Mouse (Mus musculus) G1E (cell line): Measurements from ENCODE around the gene Hipk1. TPM values are rescaled to one million over a fixed set of nuclear protein-coding genes. Genes with fewer than 3 reads are reported as not detected.

Experiments used
- ATAC-seq: 2 replicates; pipeline ENCODE4 v1.8.0; 2016; ENCODE audit warnings: mild to moderate bottlenecking; ENCODE audit not compliant: insufficient number of reproducible peaks, poor library complexity, low FRiP score, severe bottlenecking; ENCODE audit errors: extremely low read depth
- DNase-seq: peaks from one replicate; pipeline ENCODE4 v3.0.0; 2012; ENCODE audit warnings: low spot score
- H3K27me3 ChIP-seq: 2 replicates; pipeline ENCODE4 v1.6.1; 2012; ENCODE audit warnings: mild to moderate bottlenecking, low read length, inconsistent platforms; ENCODE audit not compliant: insufficient read depth
- H3K36me3 ChIP-seq: replicated peaks from 2 replicates; pipeline ENCODE3; 2012; ENCODE audit warnings: mild to moderate bottlenecking, inconsistent platforms
- H3K4me1 ChIP-seq: 2 replicates; pipeline ENCODE4 v1.6.1; 2012; ENCODE audit warnings: low read depth, low read length, inconsistent platforms, mixed read lengths; ENCODE audit not compliant: insufficient read depth
- H3K4me3 ChIP-seq: 2 replicates; pipeline ENCODE4 v1.5.1; 2012; ENCODE audit warnings: low read depth, mild to moderate bottlenecking, inconsistent platforms, low read length, moderate library complexity, mixed read lengths
- H3K9me3 ChIP-seq: replicated peaks from 2 replicates; pipeline ENCODE4 v1.6.1; 2012; ENCODE audit warnings: inconsistent platforms
- CTCF ChIP-seq: IDR thresholded peaks from 2 replicates; pipeline ENCODE4 v1.5.1; 2012; ENCODE audit warnings: low read depth, low read length, inconsistent platforms, mixed read lengths
- GATA1 ChIP-seq: IDR thresholded peaks from 2 replicates; pipeline ENCODE4 v1.6.1; 2012; ENCODE audit warnings: borderline replicate concordance, low read length, inconsistent platforms, mixed read lengths
- GATA2 ChIP-seq: IDR thresholded peaks from 2 replicates; pipeline ENCODE4 v1.6.1; 2012; ENCODE audit warnings: low read depth, low read length, inconsistent platforms, borderline replicate concordance
- POLR2AphosphoS5 ChIP-seq: IDR thresholded peaks from 2 replicates; pipeline ENCODE4 v1.6.1; 2012; ENCODE audit warnings: low read depth, low read length, inconsistent platforms; ENCODE audit not compliant: insufficient replicate concordance
- TAL1 ChIP-seq: conservative IDR thresholded peaks from 2 replicates; pipeline ENCODE4 v1.6.1; 2012; ENCODE audit warnings: low read depth, low read length, inconsistent platforms, mixed read lengths
- polyA plus RNA-seq: library from polyadenylated mRNA; stranded (reverse); fragments of >175 nt; gene quantifications from 2 replicates; pipeline ENCODE4 v1.2.3, GENCODE M21; 2012
- total RNA-seq, 2 experiments: library from RNA; stranded (forward) in 1 of 2; stranded (reverse) in 1 of 2; fragments of 200-1000 nt in 1 of 2; fragments of >200 nt in 1 of 2; fragmentation: Nextera tagmentation in 1 of 2; gene quantifications; 2 replicates each; pipeline ENCODE4 v1.2.3; 2014 to 2017

The Hipk1 gene
- total and polyA plus RNA-seq, 3 experiments: 42.6 to 188 (median 57.5) TPM

DNA sequence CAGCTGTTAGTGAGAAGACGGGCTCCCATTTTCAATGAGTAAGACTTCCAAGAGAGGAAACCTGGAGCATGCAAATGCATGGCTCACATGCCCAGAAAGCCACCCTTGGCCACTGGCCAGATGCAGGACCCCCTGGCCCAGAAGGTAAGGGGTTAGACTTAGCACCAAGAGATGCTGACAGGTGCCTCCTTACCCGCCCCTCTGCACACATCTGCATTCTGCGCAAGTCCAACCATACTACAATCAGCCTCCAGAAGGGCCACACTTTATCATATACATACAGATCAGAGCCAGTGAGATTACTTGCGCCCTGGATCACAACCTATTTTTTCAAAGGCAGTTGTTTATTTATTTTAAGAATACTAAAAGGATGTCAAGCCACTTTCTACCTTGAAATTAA, 72.6 kb downstream of the Hipk1 start:
- no peak overlapping the region for H3K4me3 ChIP-seq
- no peak for DNase-seq
- TF ChIP-seq POLR2AphosphoS5 (no peak), GATA1 (no peak), CTCF (no peak), GATA2 (no peak), TAL1 (no peak)
- no peaks in the 10 kb centered on the region for H3K4me1 ChIP-seq
- H3K36me3 ChIP-seq: no peaks in the 10 kb centered on the region
- ATAC-seq: no peak
- H3K9me3 ChIP-seq: no peaks in the 10 kb centered on the region
- H3K27me3 ChIP-seq: peaks cover 15% of the 10 kb centered on the region

DNA sequence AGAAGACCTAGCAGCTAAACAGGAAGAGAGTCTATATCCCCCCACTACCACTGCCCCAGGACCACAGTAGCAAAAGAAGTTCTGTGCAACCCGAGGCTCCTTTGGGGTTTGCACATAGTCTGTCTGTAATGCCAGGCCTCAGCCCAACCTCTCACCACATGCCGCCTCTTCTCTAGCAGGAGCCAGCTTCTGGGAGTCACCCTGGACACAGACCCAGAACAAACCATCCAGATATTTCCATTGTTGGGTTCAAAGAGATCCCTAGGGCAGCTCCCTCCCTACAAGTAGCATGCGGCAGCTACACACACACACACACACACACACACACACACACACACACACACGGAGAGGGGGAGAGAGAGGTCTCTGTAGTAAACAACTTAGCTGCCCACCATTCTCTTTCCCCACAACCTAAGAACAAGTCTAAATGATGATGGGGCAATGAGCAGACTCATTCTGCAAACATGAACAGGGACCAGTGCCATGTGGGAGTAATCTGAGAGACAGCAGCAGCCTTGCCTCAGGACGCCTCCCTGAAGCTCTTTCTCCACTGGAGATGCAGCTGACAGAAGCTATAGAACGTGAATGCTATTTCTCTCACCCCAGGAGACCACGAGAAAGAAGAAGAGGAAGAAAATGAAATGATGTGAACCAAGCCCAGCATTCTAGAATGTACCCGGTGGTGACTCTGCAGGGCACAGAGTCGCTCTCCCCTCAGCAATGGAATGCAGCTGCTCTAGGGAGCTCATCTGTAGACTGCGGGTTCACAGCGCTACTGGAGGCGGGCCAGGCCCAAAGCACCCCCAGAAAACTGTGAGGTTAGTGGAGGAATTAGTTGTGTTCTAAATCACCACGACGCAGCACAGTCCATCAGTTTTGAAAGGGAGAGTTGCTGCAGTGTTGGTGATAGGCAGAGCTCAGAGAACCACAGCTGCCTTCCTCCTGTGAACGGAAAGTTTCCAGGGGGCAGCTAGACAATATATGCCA, 74.3 kb downstream of the Hipk1 start:
- H3K4me3 ChIP-seq: no peak overlapping the region
- H3K9me3 ChIP-seq: no peaks in the 10 kb centered on the region
- H3K36me3 ChIP-seq: no peaks in the 10 kb centered on the region
- H3K27me3 ChIP-seq: peaks cover 16% of the 10 kb centered on the region
- H3K4me1 ChIP-seq: no peaks in the 10 kb centered on the region
- DNase-seq (no peak), ATAC-seq (no peak)
- TF ChIP-seq GATA2: no peak
- no peak for TF ChIP-seq GATA1
- no peak for TF ChIP-seq TAL1
- no peak for TF ChIP-seq CTCF
- TF ChIP-seq POLR2AphosphoS5: no peak

DNA sequence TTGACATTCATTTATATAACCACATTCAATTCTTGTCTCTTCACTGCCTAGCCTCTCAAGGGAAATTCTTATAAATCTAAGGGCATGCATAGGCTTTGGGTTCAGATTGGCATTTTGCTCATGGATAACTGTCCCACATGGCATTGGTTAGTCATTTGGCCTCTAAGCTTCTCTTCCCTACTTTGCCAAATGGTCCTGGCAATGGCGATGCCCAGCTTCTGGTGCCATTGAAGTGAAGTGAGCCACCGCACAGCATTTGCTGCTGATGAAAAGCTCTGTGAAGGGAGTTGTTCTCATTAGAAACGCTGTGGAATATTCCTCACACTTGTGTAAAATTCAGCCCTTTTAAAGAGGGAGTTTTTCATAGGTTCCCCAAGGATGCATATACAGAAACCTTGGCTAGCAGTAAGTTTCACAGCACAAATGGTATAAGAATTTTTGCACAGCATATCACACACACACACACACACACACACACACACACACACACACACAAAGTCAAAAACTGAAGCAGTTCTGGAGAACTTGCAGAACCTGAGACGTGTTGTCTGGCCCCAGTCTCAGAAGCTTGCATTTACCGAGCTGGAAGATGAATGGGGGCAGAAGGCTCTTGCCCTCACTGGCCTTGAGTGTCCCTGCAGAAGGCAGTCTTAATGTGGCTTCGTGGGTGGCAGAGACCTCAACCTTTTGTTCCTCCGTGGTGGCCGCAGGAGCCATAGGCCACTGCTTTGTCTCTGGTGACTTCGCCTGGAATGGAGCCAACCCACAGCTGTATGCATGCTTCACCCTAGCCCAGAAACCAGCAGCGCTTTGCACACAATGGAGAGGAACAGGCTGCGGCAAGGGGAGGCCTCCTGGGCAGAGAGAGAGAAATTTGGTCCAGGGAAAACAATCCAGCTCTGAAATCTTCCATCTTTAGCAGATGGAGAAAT, 75.3 kb downstream of the Hipk1 start:
- no peaks in the 10 kb centered on the region for H3K9me3 ChIP-seq
- ATAC-seq (no peak), DNase-seq (no peak)
- H3K27me3 ChIP-seq: peaks cover 13% of the 10 kb centered on the region
- no peak overlapping the region for H3K4me3 ChIP-seq
- no peak for TF ChIP-seq GATA2
- TF ChIP-seq POLR2AphosphoS5: no peak
- no peak for TF ChIP-seq CTCF
- TF ChIP-seq TAL1: no peak
- no peak for TF ChIP-seq GATA1
- H3K36me3 ChIP-seq: no peaks in the 10 kb centered on the region
- H3K4me1 ChIP-seq: no peaks in the 10 kb centered on the region

DNA sequence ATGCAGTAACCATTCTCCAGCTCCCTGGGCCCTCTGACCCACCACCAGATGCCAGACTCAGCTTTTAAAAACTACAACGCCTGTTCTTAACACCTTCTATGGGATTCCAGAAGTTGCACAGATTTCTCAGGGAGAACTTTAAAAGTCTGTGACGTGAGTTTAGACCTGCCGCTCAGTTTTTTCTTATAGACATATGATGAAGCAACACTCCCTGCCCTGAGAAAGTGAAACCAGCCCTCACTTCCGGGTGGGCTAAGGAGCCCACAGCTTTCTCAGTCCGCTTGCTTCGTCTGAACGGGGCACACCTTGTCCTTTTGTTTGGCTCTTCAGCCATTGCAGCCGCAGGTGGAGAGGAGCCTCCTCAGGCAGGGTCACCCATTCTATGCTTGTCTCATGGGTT, 76.4 kb downstream of the Hipk1 start:
- peaks cover 13% of the 10 kb centered on the region for H3K27me3 ChIP-seq
- TF ChIP-seq POLR2AphosphoS5: no peak
- H3K9me3 ChIP-seq: no peaks in the 10 kb centered on the region
- no peaks in the 10 kb centered on the region for H3K36me3 ChIP-seq
- H3K4me3 ChIP-seq: no peak overlapping the region
- ATAC-seq (no peak), DNase-seq (no peak)
- H3K4me1 ChIP-seq: no peaks in the 10 kb centered on the region

DNA sequence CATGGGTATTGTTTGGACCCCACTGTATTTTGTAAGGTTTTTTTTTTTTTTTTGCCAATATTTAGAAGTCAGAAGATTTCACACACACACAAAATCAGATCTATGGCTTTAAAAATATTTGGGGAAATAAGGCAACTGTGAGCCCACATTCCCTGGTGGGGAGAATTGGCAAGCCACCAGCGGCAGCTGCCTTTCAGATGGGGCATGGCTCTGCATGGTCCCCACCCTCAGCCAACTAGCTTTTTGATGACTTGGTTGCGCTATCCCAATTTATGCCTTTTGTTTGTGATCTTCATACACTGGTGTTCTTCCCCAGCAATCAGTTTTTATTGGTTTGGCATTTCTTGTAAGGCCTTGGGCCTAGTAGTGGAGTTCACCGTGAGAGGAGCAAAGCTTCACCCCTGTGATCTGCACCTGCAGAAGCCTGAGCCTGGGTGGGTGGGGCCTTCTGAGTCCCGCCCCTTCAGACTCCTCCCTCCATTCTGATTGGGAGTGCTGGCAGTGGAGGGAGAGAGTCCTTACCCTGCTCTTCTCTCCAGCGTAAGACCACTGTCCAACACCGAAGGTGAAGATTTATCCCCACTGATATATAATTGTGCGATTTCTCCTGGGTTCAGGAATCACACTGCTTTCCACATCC, 77.0 kb downstream of the Hipk1 start:
- ATAC-seq (no peak), DNase-seq (no peak)
- H3K9me3 ChIP-seq: no peaks in the 10 kb centered on the region
- no peaks in the 10 kb centered on the region for H3K36me3 ChIP-seq
- H3K4me3 ChIP-seq: no peak overlapping the region
- peaks cover 11% of the 10 kb centered on the region for H3K27me3 ChIP-seq
- H3K4me1 ChIP-seq: no peaks in the 10 kb centered on the region
- TF ChIP-seq GATA2 (no peak), CTCF (no peak), TAL1 (no peak)

DNA sequence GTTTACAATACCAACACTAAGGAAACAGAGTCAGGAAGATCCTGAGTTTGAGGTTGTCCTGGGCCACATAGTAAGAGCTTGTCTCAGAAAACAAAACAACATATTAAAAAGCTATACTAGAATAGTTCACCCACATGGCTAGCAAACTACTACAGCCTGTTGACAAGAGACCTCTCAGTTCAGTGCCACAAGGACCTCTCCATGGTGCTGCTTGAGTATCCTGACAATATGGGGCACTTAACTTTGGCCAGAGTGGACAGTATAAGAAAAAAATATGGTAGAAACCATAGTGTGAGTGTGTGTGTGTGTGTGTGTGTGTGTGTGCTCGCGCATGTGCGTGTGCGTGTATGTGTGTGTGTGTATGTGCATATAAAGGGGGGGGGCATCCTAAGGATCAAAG, 79.2 kb downstream of the Hipk1 start:
- Histone ChIP-seq H3K4me3 (no peak overlapping the region), H3K4me1 (no peaks in the 10 kb centered on the region), H3K36me3 (no peaks in the 10 kb centered on the region), H3K27me3 (peaks cover 6% of the 10 kb centered on the region), H3K9me3 (no peaks in the 10 kb centered on the region)
- TF ChIP-seq CTCF (no peak), GATA1 (no peak), POLR2AphosphoS5 (no peak), GATA2 (no peak), TAL1 (no peak)
- ATAC-seq: no peak
- DNase-seq: no peak
